Mouse (Mus musculus) neural tube, embryonic 14.5 days (tissue): ENCODE measurements around the gene Lamc3. TPM values are rescaled to one million over a fixed set of nuclear protein-coding genes. Genes with fewer than 3 reads are reported as not detected.

ENCODE experiments used
- ATAC-seq: fragments of 200-750 bp; cut with Nextera tagmentation; 2 replicates; pipeline ENCODE4 v1.8.0; 2017; ENCODE audit warnings: low read depth, mild to moderate bottlenecking, moderate TSS enrichment, moderate library complexity
- H3K27ac ChIP-seq: fragments of 300-500 bp; sonication (generic); 2 replicates; pipeline ENCODE4 v1.5.1; 2014; ENCODE audit warnings: low read depth, mild to moderate bottlenecking, control low read depth, low read length, moderate library complexity, mixed read lengths
- H3K27me3 ChIP-seq: fragments of 300-500 bp; sonication (generic); 2 replicates; pipeline ENCODE4 v1.6.1; 2014; ENCODE audit warnings: low read length; ENCODE audit not compliant: control insufficient read depth, insufficient read depth
- H3K36me3 ChIP-seq: fragments of 300-500 bp; sonication (generic); 2 replicates; pipeline ENCODE4 v1.6.1; 2014; ENCODE audit warnings: low read length, mixed read lengths; ENCODE audit not compliant: control insufficient read depth, insufficient read depth
- H3K4me1 ChIP-seq: fragments of 300-500 bp; sonication (generic); 2 replicates; pipeline ENCODE4 v1.6.1; 2014; ENCODE audit warnings: low read length; ENCODE audit not compliant: control insufficient read depth, insufficient read depth
- H3K4me2 ChIP-seq: fragments of 300-500 bp; sonication (generic); 2 replicates; pipeline ENCODE4 v1.6.1; 2014; ENCODE audit warnings: mild to moderate bottlenecking, low read depth, low read length, control low read depth
- H3K4me3 ChIP-seq: fragments of 300-500 bp; sonication (generic); 2 replicates; pipeline ENCODE4 v1.5.1; 2014; ENCODE audit warnings: low read depth, low read length, control low read depth, mixed read lengths
- H3K9ac ChIP-seq: fragments of 300-500 bp; sonication (generic); replicated peaks from 2 replicates; pipeline ENCODE4 v1.6.1; 2014; ENCODE audit warnings: low read depth, mild to moderate bottlenecking, control low read depth, low read length, mixed read lengths
- H3K9me3 ChIP-seq: fragments of 300-500 bp; sonication (generic); 2 replicates; pipeline ENCODE4 v1.6.1; 2016; ENCODE audit warnings: low read length; ENCODE audit not compliant: control insufficient read depth
- WGBS: fragments of 180-500 bp; shearing (Covaris S2); extraction: QIAGEN DNeasy Blood & Tissue Kit; methylation state at CpG from one replicate; pipeline ENCODE4 v1.1.7; 2014; 5-methylcytosine and 5-hydroxymethylcytosine counted together
- polyA plus RNA-seq: library from polyadenylated mRNA; unstranded; fragments of >200 nt; fragmentation: Nextera tagmentation; extraction: Ambion mirVana; gene quantifications from 2 replicates; pipeline ENCODE4 v1.2.1, GENCODE M21; 2014

The Lamc3 gene
- 0.60 and 4.9 TPM in 2 replicates for polyA plus RNA-seq

DNA sequence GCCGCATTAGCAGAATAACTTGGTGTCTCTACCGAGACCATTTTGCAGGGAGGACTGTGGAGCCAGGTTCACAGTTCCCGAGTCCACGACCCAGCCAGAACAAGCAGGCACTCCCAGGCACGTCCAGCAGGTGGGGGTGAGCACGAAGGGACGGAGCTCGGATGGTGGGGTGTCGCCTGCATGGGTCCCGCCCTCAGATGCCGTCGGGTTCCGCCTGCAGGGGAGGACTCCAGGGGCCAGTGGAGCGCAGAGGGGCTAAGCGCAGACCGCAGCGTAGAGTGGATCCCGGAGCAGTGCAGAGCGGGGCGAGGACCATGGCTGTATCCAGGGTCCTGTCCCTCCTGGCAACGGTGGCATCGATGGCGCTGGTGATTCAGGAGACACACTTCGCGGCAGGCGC is at the start of gene Lamc3:
Lamc3 (plus strand) TSS at position 262 of the 400 bp plus-strand sequence.
- Histone ChIP-seq H3K36me3 (no peaks in the 10 kb centered on the region), H3K4me1 (no peaks in the 10 kb centered on the region), H3K27me3 (peaks cover 30% of the 10 kb centered on the region), H3K9me3 (no peaks in the 10 kb centered on the region), H3K4me2 (no peak within 1 kb of the TSS), H3K27ac (no peak within 1 kb of the TSS), H3K9ac (no peak within 1 kb of the TSS), H3K4me3 (peak within 1 kb of the TSS; percentile 9)
- no peak for ATAC-seq
- WGBS, result 8% methylated on average over 26 of the region's 26 CpGs

DNA sequence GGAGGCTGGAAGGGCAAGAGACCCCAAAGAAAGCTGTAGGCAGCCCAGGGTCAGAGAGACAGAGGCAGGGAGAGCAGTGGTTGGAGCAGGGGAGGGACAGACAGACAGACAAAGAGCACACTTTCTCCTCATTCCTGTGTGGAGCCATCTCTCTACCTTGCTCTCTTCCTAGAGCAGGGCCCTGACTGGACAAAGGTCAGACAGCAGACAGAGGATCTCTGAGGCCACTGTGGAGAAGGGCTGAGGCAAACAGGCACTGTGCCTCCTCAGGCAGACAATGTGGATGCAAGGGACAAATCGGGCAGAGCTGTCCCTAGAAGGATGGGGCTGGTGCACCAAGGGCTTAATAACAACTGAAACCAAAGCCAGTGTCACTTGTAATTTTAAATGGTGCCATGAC is 48.2 kb upstream of the Lamc3 start:
- Histone ChIP-seq H3K27me3 (peaks cover 5% of the 10 kb centered on the region; the same call in 1 of the 2 replicates), H3K4me2 (no peak overlapping the region), H3K9ac (no peak overlapping the region), H3K4me3 (no peak overlapping the region), H3K4me1 (0 out of 2 replicates have a peak, but pooled peaks cover 6% of the 10 kb centered on the region), H3K9me3 (no peaks in the 10 kb centered on the region), H3K36me3 (no peaks in the 10 kb centered on the region), H3K27ac (no peak overlapping the region)
- no peak for ATAC-seq
- 46% methylated on average over 1 of the region's 1 CpGs for WGBS

DNA sequence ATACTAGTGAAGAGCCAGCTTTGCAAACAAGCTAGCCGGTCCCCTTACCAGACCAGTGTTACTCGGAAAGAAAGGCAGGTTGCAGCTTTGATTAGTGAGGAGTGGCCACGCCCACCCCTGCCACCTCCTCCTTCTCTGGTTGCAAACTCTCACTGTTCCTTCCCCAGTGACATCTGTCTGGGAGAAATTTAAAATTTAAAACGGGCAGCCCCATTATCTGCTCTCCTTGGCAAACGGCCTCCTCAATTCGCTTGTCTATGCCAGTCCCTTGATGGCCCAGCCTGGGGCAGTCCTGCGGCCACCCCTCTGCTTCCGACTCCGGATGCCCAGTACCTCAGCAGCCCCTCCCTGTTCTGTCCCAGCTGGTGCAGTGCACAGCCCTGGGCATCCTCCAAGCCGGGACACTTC is 42.4 kb upstream of the Lamc3 start:
- 5% methylated on average over 10 of the region's 10 CpGs for WGBS
- Histone ChIP-seq H3K9me3 (no peaks in the 10 kb centered on the region), H3K9ac (no peak overlapping the region), H3K4me2 (peak overlapping the region; percentile 14; the same call in 1 of the 2 replicates), H3K4me1 (peaks cover 27% of the 10 kb centered on the region), H3K27ac (no peak overlapping the region), H3K4me3 (no peak overlapping the region), H3K36me3 (no peaks in the 10 kb centered on the region), H3K27me3 (peaks cover 24% of the 10 kb centered on the region)
- ATAC-seq, result peak; percentile 64; the same call in 1 of the 2 replicates

DNA sequence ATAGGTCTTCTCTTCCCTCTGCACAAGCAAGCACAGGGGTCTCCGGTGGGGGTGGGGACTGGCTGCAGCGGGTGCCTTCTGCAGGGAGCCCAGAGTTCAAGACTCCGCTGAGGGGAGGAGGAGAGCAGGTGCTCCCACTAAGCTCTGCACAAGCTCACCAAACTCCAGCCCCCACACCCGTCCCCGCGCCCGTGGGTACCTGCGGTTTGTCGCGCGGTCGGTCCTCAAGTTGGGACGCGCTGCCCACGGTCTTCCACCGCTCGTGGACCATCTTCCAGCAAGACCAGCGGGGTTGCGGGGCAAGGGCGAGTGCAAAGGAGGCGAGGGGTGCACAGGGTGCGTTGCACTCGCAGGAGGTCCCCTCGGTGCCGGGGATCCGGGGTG is 41.6 kb upstream of the Lamc3 start:
- H3K4me2 ChIP-seq, result peak overlapping the region; percentile 89
- no peaks in the 10 kb centered on the region for H3K36me3 ChIP-seq
- H3K4me3 ChIP-seq, result peak overlapping the region; percentile 48
- ATAC-seq, result no peak; the same call in 1 of the 2 replicates
- H3K9ac ChIP-seq, result peak overlapping the region; percentile 51
- WGBS, result under 1% methylated on average over 26 of the region's 26 CpGs
- no peak overlapping the region for H3K27ac ChIP-seq
- no peaks in the 10 kb centered on the region for H3K9me3 ChIP-seq
- H3K4me1 ChIP-seq, result peaks cover 30% of the 10 kb centered on the region
- peaks cover 24% of the 10 kb centered on the region for H3K27me3 ChIP-seq

DNA sequence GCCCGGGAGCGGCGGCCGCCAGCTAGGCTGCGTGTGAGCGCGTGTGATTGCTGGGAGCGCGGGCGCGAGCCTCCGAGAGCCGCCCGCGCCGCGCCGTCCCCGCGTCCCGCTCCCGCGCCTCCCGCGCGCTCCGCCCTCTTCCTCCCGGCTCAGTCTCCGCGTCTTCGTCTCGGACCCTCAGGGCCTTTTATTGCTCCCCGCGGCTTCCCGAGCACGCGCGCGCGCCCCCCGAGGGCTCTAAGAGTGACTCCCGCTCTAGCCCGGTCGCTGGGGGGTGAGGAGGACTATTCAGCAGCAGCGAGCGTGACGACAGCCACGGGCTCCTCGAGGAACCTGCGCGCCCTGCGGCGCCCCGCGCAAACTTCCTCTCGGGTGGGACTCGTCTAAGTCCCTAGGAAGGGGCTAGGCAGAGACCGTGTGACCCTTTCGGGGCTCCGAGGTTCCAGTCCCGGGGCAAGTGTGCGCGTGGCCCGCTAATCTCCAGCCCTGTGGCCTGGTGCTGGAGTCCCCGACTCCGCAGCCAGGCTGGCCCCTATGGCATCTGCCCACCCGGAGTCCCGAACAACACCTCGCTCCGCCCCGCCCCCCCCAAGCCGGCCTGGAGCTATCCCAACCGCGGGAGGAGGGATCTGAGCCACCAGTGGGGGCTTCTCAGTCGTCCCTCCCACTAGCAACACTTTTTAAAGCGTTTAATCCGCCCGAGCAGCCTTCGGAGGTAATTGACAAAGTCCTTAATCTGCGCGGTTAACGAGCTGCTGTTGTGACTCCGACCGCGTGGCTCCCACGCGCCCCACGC is 41.0 kb upstream of the Lamc3 start, which contains the start of gene Fibcd1:
Fibcd1 (minus strand) TSS at position 110 of the 796 bp plus-strand sequence.
- WGBS, result under 1% methylated on average over 77 of the region's 88 CpGs
- Histone ChIP-seq H3K36me3 (no peaks in the 10 kb centered on the region), H3K4me3 (peak within 1 kb of the TSS; percentile 48), H3K9me3 (no peaks in the 10 kb centered on the region), H3K27ac (no peak within 1 kb of the TSS), H3K9ac (peak within 1 kb of the TSS; percentile 51), H3K27me3 (peaks cover 24% of the 10 kb centered on the region), H3K4me2 (peak within 1 kb of the TSS; percentile 89), H3K4me1 (peaks cover 25% of the 10 kb centered on the region)
- peak; percentile 26; the same call in 1 of the 2 replicates for ATAC-seq

DNA sequence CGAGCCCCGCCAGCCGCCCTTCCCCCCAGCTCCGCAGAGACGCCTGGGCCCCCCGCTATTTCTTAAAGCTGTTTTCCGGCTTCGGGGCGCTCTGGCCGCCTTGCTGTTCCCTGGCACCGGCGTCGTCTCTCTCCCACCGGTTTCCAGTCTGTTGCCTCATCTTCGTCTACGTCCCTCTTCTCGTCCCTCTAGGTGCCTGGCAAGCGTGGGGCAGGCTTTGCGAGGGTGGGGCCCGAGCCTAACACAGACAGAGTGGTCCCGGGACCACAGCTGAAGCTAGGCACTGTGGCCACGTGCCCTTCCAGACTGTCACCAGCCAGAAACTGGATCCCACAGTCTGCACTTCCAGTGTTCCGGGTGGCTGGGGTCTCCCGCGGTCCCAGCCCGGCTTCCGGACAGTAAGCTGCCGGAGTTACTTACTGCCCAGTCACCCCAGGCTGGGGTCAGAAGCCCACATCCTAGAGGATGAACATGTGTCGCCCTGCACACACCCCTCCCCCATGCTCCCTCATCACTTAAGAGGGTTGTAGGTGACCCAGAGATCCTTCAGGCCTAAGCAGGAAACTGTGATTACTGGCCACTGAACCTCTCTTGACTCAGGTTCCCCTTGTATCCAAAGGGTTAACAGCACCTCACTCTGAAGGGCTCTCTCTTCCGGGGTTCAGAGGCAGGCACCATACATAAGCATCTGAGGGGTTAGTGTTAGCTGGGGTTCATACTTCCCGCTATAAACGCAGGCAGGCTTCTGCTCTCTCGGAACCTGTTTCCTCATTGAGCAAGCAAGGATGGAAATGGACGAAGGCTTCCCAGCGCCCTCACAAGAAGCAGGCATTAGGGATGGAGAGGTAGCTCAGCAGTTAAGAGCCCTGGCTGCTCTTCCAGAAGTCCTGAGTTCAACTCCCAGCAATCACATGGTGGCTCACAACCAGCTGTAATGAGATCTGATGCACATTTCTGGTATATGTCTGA is 40.1 kb upstream of the Lamc3 start:
- Histone ChIP-seq H3K36me3 (no peaks in the 10 kb centered on the region), H3K4me3 (peak overlapping the region; percentile 48), H3K4me2 (peak overlapping the region; percentile 89), H3K9ac (peak overlapping the region; percentile 51; the same call in 1 of the 2 replicates), H3K27ac (no peak overlapping the region), H3K27me3 (peaks cover 24% of the 10 kb centered on the region), H3K4me1 (peaks cover 24% of the 10 kb centered on the region), H3K9me3 (no peaks in the 10 kb centered on the region)
- no peak for ATAC-seq
- WGBS, result 4% methylated on average over 35 of the region's 35 CpGs

DNA sequence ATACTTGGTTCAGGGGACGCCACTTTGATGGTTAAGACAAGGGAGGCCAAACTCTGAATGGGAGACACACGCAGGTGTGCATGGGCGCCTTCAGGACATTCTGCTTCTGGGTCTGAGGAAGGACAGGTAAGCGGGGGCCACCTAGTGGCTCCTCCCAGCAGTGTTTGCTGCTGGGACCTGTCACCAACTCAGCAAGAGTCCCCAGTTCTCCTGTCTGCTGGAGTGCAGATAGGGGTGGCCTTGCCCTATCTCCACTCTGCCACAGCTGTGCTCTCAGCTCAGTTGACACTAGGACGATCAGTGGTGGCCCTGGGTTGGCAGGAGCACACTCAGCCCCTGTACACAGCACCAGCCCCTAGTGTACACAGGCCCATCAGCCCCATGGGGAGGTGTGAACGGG is 39.2 kb upstream of the Lamc3 start:
- Histone ChIP-seq H3K27me3 (peaks cover 24% of the 10 kb centered on the region), H3K9ac (no peak overlapping the region), H3K9me3 (no peaks in the 10 kb centered on the region), H3K27ac (no peak overlapping the region), H3K4me2 (no peak overlapping the region), H3K4me1 (peaks cover 24% of the 10 kb centered on the region), H3K36me3 (no peaks in the 10 kb centered on the region), H3K4me3 (no peak overlapping the region)
- no peak for ATAC-seq
- 25% methylated on average over 6 of the region's 6 CpGs for WGBS

DNA sequence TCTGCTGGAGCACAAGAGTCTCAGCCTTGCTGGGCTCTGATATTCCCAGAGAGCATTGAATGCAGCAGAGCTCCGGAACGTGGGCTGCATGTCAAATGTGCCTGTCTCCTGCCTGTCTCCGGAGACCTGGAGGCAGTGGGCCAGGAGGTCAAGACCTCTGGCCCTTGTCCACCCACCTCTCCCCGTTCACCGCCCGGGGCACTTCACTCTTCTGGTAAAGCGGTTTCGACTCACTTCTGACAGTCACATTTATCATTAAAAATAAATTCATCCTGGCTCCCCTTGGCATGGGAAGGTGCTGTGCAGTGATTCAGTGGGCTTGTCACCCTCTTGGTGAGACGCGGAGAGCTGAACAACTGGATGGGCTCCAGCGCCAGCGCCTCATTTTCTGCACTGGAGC is 37.0 kb upstream of the Lamc3 start:
- Histone ChIP-seq H3K9me3 (no peaks in the 10 kb centered on the region), H3K36me3 (no peaks in the 10 kb centered on the region), H3K4me2 (no peak overlapping the region), H3K27me3 (peaks cover 16% of the 10 kb centered on the region), H3K4me3 (no peak overlapping the region), H3K4me1 (peaks cover 21% of the 10 kb centered on the region), H3K9ac (no peak overlapping the region), H3K27ac (no peak overlapping the region)
- 49% methylated on average over 12 of the region's 12 CpGs for WGBS
- ATAC-seq, result no peak
